Mouse (Mus musculus): ENCODE data around the gene Rin2.

Gene Rin2

DNA sequence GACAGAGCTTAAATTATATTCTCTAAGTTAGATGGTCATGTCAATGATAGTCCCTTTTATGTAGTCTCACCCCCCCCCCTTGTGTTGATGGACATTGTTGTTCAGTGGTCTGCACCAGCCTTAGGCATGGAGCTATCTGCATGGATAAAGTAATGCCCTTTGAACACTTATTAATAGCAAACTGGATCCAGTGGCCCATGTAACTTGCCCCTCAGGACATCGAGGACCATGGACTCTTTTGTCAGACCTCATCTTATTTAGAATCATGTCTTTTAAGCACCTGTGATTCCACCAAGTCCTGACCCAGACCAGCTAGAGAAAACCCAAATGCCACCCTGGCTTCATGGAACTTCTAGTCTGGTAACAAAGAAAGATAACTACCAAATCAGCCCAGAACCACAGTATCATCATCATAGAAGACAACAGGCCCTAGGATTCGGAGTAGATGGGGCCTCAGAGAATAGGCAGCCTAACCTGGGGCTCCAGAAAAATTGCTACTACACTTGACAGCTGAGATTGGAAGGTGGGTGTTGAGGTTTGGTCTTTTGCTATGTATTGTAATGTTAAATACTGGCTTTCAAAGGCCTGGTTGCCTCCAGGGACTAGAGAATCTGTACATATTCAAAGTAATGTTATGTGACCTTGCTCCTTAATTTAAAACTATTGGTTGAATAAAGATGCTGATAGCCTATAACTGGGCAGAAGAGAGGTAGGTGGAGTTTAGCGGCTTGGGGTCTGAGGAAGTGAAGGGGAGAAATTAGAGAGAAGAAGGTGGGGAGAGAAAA, 113.7 kb downstream of the Rin2 start:
- DNase-seq = peak; percentile 32 to 54

DNA sequence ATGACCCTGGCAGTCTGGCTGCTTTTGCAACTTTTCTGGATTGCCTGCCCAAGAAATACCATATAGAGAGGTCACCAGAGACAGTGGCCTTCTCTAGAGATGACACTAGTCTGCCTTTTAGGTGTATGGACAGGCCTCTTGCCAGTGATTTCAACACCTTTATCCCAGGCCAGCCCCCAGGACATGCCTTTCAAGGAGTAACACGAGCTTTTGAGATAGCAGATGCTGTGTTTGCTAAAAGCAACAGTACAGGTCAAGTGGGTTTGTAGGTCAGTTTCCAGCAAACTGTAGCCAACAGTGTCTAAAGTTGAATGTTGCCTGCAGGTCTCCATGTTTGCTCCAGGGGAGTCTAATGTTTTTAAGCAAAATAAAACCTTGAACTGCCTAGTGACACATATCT, 118.7 kb downstream of the Rin2 start:
- no peak for DNase-seq

DNA sequence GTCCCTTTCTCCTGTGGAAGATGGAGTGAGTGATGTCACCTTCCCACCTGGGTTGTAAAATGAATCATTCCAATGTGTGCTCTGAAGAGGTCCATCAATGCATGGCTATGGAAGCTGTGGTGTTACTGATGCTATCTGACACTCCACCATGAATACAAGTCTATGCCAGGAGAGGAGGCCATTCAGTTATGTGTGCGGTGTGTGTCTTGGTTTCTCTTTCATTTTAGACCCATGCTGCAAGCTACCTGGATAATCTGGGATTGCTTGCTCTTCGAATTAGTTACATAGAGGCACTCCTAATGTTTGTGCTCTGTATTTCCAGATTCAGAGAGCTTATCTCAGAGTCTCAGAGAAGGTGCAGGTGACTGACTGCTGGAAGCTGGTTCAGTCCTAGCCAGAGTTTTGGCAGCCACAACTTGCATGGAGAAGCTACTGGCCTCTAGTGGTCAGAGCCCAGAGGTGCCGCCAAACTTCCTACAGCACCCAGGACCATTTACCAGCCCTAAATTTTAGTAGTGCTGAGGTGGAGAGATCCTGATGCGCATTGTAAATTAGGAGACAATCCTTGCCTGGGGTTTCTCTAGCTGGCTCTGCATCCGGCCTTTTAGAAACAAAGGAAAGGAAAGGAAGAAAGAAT, 119.4 kb downstream of the Rin2 start:
- DNase-seq = peak; percentile 83 to 85

DNA sequence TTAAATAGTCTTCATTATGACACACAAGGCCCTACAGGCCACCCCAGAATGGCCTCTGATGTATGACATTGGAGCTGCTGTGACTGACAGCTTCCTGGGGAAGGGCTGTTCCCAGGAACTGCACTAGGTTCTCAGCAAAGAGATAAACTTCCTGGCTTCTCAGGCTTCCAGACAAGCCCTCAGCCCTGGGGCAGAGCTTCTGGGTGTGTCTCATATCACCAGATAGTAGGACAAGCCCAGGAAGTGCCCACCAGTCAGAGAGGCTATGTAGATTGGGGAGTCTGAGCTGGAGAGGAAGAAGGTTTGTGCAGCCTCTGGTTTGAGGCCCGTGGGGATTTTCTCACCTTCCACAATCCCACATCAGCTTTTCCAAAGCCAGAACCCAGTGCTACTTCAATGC, 122.8 kb downstream of the Rin2 start:
- DNase-seq = peak; percentile 37 to 79

DNA sequence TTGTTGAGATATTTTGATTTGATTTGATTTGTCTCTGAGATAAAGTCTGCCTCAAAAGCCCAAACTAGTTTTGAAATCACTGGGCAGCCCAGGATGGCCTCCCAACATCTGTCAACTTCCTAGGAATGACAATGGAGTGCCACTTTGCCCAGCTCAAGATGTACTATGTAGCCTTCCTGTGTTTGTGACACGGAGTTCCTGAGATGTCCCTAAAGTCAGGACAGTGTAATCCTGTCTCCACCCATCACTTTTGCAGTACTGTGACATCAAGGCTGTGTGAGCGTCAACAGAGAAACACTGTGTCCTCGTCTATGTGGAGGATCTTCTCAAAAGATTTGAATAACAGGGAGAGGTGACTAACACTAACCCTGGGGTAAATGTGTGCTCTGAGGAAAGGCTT, 123.9 kb downstream of the Rin2 start:
- peak in 1 of 2 experiments; percentile 67 for DNase-seq

DNA sequence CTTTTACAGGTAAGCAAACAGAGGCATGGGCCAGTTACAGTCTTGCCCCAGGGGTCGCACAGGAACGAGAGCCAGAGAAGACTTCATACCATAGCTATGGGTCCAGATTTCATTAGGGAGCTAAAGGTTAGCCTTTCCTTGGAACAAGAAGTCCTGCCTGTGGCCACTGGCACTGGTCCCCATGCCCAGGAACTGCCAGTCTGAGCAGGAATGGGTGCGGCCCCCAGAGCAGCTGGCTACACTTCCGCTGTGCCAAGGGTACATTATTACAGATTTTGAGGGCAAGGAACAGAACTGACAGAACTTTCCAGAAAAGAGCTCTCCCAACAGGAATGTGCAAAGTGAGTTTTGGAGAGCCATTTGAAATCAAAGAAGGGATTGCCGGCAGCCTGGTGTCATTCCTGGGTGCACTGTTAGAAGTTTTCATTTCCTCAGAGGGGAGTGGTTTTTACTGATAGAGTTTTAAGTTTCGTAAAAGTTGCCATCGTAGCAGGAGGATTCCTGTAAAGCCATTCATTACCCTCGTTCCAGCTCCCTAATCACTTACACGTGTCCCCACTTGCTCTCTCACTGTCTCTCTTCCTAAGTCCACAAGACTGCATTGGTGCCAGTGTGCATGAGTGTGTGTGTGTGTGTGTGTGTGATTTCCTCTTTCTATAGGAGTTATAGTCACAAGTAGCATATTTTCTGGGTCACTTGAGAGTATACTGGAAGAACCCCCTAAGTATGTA, 126.5 kb downstream of the Rin2 start:
- peak; percentile 51 to 90 for DNase-seq

DNA sequence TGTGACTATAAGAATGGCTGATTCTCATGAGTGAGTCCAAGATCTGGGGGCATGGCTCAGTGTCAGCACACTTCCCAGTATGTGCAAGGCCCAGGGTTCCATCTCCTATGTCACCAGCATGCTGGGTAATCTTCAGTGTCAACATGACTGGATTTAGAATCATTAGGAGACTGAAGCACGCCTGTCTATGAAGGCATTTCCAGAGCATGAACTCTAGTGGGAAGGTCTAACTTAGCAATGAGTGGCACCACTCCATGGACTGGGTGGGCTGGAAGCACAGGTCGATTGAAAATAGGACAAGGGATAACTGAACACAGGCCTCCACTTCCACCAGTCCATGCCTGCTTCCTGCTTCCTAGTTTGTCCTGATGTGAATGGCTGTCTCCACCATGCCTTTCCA, 127.6 kb downstream of the Rin2 start:
- DNase-seq = no peak

DNA sequence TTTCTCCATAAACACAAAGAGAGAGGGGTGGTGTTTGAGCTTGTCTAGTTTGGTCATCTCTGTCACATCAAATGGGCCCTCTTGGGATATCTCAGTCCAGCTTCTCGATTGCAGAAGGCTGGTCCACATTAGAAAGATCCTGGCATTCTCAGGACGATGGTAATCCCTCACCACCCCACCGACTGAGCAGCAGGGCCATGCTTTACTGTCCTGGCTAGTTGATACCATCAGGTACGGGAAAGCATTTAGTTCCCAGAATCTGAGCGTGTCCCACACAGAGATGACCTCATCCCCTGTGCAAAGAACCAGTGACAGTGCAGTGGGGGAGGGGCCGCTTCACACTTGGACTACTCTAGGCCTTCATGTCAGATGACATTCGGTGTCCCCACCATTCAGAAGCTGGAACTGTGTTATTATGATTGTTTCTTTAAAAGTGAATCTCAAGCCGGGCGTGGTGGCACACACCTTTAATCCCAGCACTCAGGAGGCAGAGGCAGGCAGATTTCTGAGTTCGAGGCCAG, 128.9 kb downstream of the Rin2 start:
- no peak for DNase-seq

DNA sequence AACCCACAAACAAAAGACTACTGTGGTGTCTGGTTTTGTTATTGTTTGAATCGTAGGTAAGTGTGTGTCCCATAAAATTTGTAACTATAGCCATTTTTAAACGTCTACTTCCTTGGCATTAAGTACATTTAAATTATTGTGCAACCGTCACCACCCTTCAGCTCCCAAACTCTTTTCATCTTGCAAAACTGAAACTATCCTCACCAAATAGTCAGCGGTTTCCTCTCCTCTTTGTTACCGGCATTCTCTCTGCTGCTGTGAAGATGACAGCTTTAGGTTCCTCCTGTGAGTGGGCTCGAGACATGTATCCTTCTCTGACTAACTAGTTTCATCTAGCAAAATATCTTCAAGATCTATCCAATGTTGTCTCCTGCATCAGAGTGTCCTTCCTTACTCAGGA, 129.5 kb downstream of the Rin2 start:
- DNase-seq = no peak

DNA sequence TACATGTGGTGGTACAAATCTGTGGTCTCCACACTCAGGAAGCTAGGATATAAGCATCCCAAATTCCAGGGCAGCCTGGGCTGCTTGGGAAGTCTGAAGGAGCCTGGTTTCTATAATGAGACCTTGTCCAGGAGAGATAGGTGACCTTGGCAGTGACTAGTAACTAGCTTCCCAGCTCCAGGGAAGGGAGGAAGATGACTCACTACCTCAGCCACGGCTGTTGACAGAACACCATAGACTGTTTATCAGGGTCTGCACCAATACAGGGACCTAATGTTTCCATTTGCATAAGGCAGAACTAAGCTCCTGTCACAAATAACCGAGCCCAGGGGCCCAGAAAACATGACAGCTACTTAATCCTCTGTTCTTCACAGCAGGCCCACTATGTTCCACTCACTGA, 132.3 kb downstream of the Rin2 start:
- no peak for DNase-seq

DNA sequence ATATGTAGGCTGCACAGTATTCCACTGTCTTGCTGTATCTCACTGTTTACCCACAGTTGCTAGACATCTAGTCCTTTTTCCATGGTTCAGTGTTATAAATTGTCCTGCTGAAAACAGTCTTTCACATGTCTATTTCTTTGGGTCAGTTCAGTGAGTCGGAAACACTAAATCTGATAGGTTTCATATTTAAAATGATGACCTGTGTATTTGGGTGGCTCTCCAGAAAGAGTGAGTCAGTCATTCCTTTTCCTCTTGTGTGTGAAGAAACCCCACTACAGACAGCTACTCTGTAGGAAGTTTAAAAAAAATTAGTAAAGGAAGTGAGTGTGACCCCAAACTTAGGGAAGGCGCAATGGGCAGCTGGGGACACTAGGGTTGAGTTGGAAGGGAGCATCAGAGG, 133.2 kb downstream of the Rin2 start:
- DNase-seq = no peak

DNA sequence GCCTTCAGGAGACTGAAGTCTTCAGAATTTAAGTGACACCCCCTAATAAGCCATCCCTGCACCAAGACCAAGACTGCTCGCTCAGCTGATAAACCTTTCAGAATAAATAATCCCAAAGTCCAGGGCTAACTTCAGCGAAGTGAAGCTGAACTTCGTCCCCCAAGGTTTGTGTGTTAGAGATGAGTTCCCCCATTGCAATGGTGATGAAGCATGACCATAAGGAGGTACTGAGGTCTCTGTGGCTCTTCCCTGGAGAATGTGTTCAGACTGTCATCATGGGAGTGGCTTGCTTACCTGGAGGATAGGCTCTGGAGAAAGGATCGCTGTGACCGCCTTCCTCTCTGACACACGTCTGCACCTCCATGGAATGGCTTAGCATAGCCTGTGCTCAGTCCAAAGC, 133.7 kb downstream of the Rin2 start:
- peak in 1 of 2 experiments; percentile 53 for DNase-seq

DNA sequence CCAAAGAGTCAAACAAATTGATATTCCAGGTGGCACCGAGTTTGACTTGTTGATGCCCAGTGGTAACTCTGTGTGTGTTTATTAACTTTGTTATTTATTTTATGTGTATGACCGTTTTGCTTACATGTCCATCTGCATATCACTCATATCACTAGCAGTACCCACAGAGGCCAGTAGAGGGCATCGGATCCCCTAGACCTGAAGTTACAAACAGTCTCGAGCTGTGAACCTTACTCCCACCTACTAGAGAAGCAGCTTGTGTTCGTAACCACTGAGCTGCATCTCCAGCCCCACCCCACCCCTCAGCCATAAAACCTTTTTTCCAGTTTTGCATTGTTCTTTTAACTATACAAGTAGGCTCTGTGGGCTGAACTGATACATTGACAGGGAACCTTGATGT, 135.7 kb downstream of the Rin2 start:
- DNase-seq = peak in 1 of 2 experiments; percentile 55

DNA sequence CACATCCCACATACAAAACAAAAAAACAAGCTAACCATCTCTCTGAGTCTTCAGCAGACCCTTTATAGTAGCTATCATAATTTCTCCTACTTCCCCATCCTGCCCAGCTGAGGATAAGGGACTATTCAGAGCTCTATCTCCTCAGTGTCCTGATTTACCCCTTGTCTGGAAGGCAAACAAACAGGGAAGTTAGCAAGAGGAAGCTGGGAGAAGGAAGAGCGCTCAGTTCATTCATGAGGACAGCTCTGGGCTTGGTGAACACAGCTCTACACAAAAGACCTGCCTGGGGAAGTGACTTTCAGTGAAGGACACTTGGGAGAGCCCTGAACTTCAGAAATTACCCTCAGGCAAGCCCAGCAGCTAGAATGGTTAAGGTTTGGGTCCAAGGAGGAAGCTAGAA, 137.8 kb downstream of the Rin2 start:
- no peak for DNase-seq

DNA sequence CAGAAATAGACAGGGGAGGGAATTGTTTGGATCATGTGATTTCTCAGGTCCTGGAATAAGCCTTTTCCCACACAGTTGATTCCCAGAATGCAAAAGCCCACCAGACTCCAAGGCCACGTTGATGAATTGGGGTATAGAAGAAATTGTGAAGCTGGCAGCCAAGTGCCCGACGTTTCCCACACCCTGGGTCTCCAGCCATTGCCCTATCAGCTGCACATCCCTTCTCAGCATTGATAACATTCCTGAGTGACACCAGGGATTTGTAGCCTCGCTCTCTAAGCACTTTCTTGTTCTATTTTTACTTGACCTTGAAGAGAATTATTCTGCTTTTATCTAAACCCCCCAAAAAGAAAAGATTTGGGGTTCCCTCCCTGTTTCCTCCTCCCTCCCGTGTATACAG, 142.2 kb downstream of the Rin2 start:
- no peak for DNase-seq

DNA sequence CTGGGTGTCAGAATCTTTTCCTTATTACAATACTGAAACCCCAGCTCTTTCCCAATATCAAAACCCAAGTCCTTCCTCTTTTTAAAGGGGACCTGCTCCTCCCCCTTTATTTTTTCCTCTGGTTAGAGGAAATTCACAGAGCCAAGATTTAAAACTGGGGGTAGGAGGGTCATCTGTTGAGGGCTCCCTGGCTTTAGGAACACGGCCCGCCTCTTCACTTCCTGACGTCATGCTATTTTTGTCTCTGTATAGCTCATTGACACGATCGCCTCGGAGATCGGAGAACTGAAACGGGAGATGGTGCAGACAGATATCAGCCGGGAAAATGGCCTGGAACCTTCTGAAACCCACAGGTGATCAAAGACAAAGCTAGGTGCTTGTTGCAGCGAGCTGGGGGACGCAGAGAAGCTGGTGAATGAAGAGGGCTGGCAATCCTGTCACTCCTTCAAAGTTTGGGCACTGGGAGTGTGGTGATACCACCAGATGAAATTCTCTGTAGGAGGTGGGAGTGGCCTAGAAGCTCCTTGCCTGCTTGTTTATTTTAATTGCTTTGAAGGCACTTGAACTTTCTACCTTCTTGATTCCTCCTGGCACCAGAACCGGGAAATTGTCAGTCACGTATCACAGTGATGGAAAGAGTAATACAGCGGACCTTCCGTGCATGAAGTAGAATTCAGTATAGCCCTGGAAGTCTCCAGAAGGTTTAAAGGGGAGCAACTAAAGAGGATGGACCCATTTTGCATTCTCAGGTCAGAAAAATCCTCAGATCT, 147.2 kb downstream of the Rin2 start:
- DNase-seq = peak; percentile 51 to 73

DNA sequence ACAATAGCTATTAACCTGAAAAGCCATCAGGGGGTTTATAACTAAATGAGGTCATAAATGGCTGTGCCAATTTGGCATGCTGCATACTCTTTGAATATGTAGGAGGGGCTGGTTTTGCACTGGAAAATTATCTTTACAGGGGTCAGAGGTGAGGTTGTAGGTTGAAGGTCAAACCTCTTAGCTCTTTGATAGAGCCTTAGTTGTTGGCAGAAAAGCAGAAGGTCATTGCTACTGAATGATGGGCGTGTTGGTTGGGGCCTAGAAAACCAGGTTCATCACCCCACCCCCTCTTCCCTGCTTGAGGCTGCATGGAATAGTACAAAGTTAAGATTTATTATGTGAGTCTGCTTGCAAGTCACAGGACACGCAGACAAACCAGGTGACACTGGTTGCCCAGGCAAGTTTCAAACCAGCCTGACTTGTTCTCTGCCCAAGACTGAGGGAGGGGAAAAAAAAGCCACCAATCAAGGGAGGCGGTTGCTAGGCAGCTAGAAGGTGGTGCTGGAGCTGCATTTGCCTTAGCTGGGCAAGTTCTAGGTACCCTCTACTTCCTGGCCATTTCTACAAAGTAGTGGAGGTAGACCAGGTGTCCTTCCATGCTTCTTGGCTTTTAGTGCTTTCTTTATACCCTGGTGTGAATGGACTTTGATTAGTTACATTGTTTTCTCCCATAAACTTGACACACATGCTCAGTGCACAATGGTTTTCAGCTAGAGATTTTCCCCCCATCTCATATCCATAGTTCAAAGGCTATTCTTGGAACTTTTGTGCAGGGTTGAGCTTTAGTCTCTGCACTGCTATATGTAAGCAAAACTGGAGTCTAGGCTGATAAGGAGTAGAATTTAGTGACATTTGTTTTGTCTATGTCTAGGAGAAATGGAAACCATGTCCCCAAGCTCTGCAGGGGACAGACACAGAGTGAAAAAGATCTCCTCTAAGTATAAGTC, 148.0 kb downstream of the Rin2 start:
- peak; percentile 68 to 90 for DNase-seq

DNA sequence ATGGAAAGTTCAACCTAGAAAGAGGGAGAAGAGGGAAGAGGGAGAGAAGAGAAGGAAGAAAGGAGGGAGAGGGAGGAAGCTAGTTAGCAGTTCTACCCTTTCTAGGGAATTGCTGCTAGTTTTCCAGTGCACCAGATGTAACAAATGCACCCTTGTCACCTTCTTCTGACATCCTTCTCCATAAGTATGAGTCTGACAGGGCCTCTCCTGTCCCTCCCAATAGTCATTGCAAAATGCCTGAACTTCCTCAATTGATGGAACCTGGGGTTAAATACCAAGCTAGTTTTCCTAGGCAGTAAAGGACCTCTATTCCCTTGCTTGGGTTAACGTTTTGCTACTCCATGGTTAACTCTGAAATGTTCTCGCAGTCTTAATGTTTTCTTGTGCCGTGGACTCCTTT, 149.7 kb downstream of the Rin2 start:
- no peak for DNase-seq

DNA sequence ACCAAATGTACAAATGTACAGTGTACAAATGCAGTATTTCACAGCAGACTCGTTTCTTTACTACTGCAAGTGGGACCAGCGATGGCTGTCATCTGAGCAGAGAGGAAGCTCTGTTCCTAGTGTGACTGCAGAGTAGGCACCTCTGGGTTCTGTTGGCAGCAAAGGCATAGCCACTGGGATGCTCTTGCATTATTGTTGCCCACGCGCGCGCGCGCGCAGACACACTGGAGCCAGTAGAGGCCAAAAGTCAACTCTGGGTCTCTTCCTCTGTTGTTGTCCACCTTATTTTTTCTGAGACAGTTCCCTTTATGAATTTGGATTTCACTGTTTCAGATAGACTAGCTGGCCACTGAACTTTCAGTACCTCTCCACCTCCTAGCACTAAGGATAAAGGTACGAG, 150.2 kb downstream of the Rin2 start:
- DNase-seq = no peak

DNA sequence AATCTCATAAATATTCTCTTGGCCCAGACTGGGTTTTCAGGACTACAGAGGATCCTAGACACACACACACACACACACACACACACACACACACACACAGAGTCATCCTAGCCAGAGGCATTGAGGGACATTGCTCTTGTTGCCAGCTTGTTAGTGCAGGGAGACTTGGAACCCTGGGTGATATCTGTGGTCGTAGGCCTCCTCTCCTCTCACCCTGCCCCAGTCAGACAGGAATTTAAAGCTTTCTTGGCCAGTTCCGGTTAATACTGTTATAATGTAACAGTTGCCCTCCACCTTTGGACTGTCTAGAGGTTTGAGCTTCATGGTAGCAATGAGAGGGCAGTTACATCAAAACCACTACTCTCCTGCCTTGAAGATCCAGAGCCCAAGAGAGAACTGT, 152.9 kb downstream of the Rin2 start:
- peak; percentile 63 to 85 for DNase-seq

DNA sequence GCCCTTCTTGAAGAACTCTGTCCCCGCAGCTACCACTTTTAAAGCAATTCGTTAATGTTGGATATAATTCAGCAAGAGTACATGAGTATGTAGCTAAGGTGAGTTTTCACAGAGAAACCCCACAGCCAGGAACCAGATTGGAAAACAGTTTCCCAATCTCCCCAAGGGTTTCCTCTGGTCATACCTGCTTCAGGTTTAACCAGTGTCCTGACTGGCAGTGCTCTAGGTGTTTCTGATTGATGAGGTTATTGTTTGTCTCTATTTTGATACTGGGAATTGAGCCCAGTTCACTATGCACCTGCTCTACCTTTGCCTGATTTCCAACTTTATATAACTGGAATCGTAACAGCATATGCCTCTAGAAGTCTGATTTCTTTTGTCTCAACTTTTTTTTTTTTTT, 153.6 kb downstream of the Rin2 start:
- no peak for DNase-seq

DNA sequence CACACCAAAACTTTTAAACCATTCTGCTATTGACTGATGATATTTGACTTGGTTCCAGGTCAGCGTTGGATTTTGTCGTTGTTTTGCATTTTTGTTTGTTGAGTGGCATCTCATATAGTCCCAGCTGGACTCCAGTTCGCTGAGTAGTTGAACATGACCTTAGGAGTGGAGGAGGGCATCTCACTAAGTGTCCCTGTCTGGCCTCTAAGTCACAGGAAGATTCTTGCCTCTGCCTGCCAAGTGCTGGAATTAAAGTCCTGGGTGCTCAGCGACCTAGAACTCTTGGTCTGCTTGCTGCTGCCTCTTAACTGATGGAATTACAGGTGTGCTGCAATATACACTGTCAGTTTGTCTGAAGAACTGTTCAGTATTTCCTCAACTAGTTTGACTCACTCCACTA, 154.2 kb downstream of the Rin2 start:
- DNase-seq = peak; percentile 41 to 68

All from kidney, postnatal 25 days (tissue).